Mouse (Mus musculus): ENCODE results near the gene Pla2g6.

DNA sequence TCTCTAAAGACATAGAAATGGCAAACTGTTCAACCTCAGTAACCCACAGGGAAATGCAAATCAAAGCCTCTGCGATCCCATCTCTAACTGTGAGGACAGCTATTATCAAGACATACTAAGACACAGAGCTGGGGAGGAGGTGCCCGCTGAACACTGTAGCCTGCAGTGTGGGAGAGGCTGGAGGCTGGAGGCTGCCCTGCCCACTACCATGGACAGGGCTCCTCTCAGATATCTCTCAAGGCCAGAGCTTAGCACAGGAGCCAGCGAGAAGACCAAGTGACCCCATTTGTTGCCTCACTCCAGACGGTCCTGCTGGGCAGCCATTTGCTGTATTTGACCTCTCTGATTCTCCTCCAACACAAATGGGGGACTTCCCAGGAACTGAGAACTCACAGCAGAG, 20.3 kb downstream of the Pla2g6 start:
- TF ChIP-seq CTCF (conservative IDR thresholded peaks at IDR 0.05 in 1 of 2, IDR thresholded peaks at IDR 0.05 in 1 of 2; ENCODE audit: low read depth in 2 of 2, low read length in 2 of 2) = no peak
- no peak for TF ChIP-seq ZMIZ1 (IDR thresholded peaks at IDR 0.05; ENCODE audit: low read depth, low read length)
- TF ChIP-seq POLR2A (IDR thresholded peaks at IDR 0.05; ENCODE audit: low read depth, low read length) = no peak
- TF ChIP-seq GABPA (IDR thresholded peaks at IDR 0.05; ENCODE audit: insufficient replicate concordance, low read depth, low read length) = no peak
- no peak for TF ChIP-seq MAFK (IDR thresholded peaks at IDR 0.05; ENCODE audit: insufficient replicate concordance, low read length)
- no peak for TF ChIP-seq RCOR1 (conservative IDR thresholded peaks at IDR 0.05; ENCODE audit: low read depth, low read length)
- no peak for TF ChIP-seq TCF12 (IDR thresholded peaks at IDR 0.05; ENCODE audit: low read depth, low read length)
- no peak for TF ChIP-seq MEF2A (IDR thresholded peaks at IDR 0.05; ENCODE audit: borderline replicate concordance, low read depth, low read length)
